Mouse (Mus musculus): Measurements from ENCODE around the gene Ostn. TPM values are rescaled to one million over a fixed set of nuclear protein-coding genes. Genes with fewer than 3 reads are reported as not detected.

Gene Ostn
- polyA plus RNA-seq, 1 experiment from 2014 or later, result 11.8 TPM

DNA sequence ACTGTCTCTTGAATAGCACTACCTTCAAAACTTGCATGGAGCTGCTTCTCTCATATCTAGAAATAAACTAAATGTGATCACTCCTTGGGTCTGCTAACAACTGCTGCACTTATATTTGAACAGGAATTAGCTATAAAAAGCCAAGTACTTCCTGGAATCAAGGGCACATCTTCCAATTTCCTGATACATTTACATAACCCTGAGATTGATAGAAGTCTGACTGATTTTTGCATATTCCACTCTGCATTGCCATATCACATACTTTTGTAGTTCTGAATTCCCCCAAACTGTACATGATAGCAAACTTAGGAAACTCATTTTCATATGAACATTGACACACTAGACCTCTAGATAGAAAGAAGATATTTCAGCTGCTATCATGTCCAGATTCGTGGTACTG lies 41.1 kb downstream of the Ostn start:
- H3K4me3 ChIP-seq (ENCODE audit: low read depth, low read length), result no peak overlapping the region
- no peak overlapping the region for H3K27ac ChIP-seq (replicated peaks; ENCODE audit: low read depth, low read length)
- DNase-seq (ENCODE audit: low spot score) (no peak), ATAC-seq (ENCODE audit: low read depth) (no peak)
- H3K27me3 ChIP-seq (replicated peaks; ENCODE audit: control insufficient read depth, insufficient read depth, low read length), result no peaks in the 10 kb centered on the region
- no peaks in the 10 kb centered on the region for H3K36me3 ChIP-seq (ENCODE audit: control insufficient read depth, insufficient read depth, low read length)
- H3K9me3 ChIP-seq (ENCODE audit: control insufficient read depth, low read length), result no peaks in the 10 kb centered on the region
- H3K4me2 ChIP-seq (ENCODE audit: low read depth, low read length), result no peak overlapping the region
- WGBS, result 73% methylated on average over 1 of the region's 1 CpGs
- H3K4me1 ChIP-seq (ENCODE audit: control insufficient read depth, insufficient read depth, low read length), result no peaks in the 10 kb centered on the region
- no peak overlapping the region for H3K9ac ChIP-seq (ENCODE audit: low read depth, low read length)

DNA sequence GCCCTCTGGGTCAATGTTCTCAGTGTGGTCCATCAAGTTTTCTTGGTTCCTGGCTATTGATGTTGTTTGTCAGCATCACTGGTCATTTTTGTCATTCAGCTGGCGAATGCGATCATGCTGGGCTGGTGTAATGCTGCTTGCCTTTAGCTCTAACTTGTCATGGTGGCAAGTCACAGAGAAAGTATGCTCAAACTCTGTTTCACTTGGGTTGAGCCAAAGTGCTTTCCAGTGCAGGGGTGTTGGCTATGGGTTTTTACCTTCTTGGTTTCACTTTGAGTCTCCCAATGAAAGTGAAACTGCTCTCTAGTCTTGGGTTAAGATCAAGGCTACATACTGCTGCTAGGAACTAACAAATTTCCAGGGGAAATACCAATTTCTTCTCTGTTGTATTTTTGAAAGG lies 41.9 kb downstream of the Ostn start:
- no peaks in the 10 kb centered on the region for H3K4me1 ChIP-seq (ENCODE audit: control insufficient read depth, insufficient read depth, low read length)
- no peak overlapping the region for H3K4me2 ChIP-seq (ENCODE audit: low read depth, low read length)
- H3K27me3 ChIP-seq (replicated peaks; ENCODE audit: control insufficient read depth, insufficient read depth, low read length), result no peaks in the 10 kb centered on the region
- no peaks in the 10 kb centered on the region for H3K36me3 ChIP-seq (ENCODE audit: control insufficient read depth, insufficient read depth, low read length)
- H3K9me3 ChIP-seq (ENCODE audit: control insufficient read depth, low read length), result no peaks in the 10 kb centered on the region
- H3K9ac ChIP-seq (ENCODE audit: low read depth, low read length), result no peak overlapping the region
- 91% methylated on average over 2 of the region's 2 CpGs for WGBS
- DNase-seq (ENCODE audit: low spot score) (no peak), ATAC-seq (ENCODE audit: low read depth) (no peak)
- H3K27ac ChIP-seq (replicated peaks; ENCODE audit: low read depth, low read length), result no peak overlapping the region
- no peak overlapping the region for H3K4me3 ChIP-seq (ENCODE audit: low read depth, low read length)

DNA sequence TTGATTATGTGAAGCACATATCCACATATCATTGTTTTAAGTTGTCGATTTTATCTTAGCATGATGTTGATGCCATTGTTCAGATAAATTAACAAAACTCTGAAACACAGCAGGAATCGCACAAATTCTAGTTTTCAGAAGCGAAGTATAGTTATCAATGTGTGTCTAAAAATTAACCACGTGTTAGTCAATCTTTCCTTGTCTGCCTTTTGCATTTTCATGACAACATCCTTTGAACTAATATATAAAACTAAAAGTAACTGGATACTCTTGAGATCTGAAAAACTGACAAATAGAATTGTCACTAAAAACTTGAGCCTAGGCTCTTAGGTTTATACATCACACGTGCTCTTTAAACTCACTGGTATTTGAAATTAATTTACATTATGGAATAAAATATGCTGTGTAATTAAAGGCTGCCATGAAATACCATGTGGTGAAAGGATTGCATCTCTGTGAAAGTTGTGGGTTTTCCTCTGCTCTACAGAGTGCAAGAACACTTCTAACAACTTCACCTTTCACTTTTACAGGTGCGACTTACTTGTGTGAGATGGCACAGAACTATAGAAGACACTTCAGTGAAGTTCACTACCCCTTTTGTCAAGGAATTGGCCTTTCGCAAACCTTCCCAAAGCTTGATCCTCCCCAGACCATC lies 42.7 kb downstream of the Ostn start:
- Histone ChIP-seq H3K27ac (replicated peaks; ENCODE audit: low read depth, low read length) (no peak overlapping the region), H3K4me1 (ENCODE audit: control insufficient read depth, insufficient read depth, low read length) (no peaks in the 10 kb centered on the region), H3K9ac (ENCODE audit: low read depth, low read length) (no peak overlapping the region), H3K27me3 (replicated peaks; ENCODE audit: control insufficient read depth, insufficient read depth, low read length) (no peaks in the 10 kb centered on the region), H3K4me3 (ENCODE audit: low read depth, low read length) (no peak overlapping the region), H3K36me3 (ENCODE audit: control insufficient read depth, insufficient read depth, low read length) (no peaks in the 10 kb centered on the region), H3K4me2 (ENCODE audit: low read depth, low read length) (no peak overlapping the region), H3K9me3 (ENCODE audit: control insufficient read depth, low read length) (no peaks in the 10 kb centered on the region)
- DNase-seq (ENCODE audit: low spot score) (no peak), ATAC-seq (ENCODE audit: low read depth) (no peak)
- 85% methylated on average over 7 of the region's 7 CpGs for WGBS

GRCm38 (mm10) chr16:27354464-27354863 lies 47.2 kb downstream of the Ostn start:
- Histone ChIP-seq H3K9ac (ENCODE audit: low read depth, low read length) (no peak overlapping the region), H3K27me3 (replicated peaks; ENCODE audit: control insufficient read depth, insufficient read depth, low read length) (no peaks in the 10 kb centered on the region), H3K4me1 (ENCODE audit: control insufficient read depth, insufficient read depth, low read length) (no peaks in the 10 kb centered on the region), H3K36me3 (ENCODE audit: control insufficient read depth, insufficient read depth, low read length) (no peaks in the 10 kb centered on the region), H3K4me2 (ENCODE audit: low read depth, low read length) (no peak overlapping the region), H3K27ac (replicated peaks; ENCODE audit: low read depth, low read length) (no peak overlapping the region), H3K9me3 (ENCODE audit: control insufficient read depth, low read length) (no peaks in the 10 kb centered on the region), H3K4me3 (ENCODE audit: low read depth, low read length) (no peak overlapping the region)
- ATAC-seq (ENCODE audit: low read depth) (no peak), DNase-seq (ENCODE audit: low spot score) (no peak)
- 75% methylated on average over 2 of the region's 2 CpGs for WGBS

DNA sequence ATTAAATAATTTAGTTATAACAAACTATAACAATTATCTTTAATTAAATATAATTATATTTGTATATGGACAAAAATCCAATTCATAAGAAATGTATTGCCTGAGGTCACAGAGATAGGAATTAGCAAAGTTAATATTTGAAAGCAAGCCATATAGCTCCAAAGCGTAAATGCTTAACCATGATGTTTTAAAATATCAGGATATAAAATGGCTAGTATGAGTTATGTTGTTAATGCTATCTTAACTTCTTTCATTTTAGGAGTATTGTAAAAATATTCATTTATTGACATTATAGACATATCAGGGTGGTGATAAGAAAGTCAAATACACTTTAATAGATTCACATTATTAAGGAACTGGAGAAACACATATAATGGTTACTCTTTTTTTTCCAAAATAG lies 52.8 kb downstream of the Ostn start:
- Histone ChIP-seq H3K9me3 (ENCODE audit: control insufficient read depth, low read length) (no peaks in the 10 kb centered on the region), H3K27ac (replicated peaks; ENCODE audit: low read depth, low read length) (no peak overlapping the region), H3K36me3 (ENCODE audit: control insufficient read depth, insufficient read depth, low read length) (no peaks in the 10 kb centered on the region), H3K4me1 (ENCODE audit: control insufficient read depth, insufficient read depth, low read length) (no peaks in the 10 kb centered on the region), H3K4me3 (ENCODE audit: low read depth, low read length) (no peak overlapping the region), H3K4me2 (ENCODE audit: low read depth, low read length) (no peak overlapping the region), H3K9ac (ENCODE audit: low read depth, low read length) (no peak overlapping the region), H3K27me3 (replicated peaks; ENCODE audit: control insufficient read depth, insufficient read depth, low read length) (no peaks in the 10 kb centered on the region)
- ATAC-seq (ENCODE audit: low read depth) (no peak), DNase-seq (ENCODE audit: low spot score) (no peak)
- 93% methylated on average over 1 of the region's 1 CpGs for WGBS

DNA sequence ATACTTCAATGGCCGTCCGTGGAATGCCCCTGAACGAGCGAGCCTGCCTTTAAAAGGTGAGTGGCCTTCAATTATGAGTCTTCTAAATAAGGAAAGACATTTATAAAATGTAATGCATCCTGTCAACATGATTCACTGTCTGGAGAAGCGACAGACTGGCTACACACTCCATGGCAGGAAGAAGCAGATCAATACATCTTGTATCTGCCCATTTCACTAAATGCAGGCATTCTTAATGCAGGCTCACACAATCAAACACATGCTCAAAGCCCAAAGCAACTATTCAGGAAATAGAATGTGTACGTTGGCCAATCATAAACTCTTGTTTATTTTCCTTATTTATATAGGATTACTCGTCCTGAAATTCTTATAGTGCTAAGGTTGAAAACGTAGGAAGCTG lies 62.9 kb downstream of the Ostn start, which contains the start of gene Uts2b:
Gene Uts2b (minus strand): TSS at position 49 of the 400 bp plus-strand sequence.
- H3K36me3 ChIP-seq (ENCODE audit: control insufficient read depth, insufficient read depth, low read length), result no peaks in the 10 kb centered on the region
- ATAC-seq (ENCODE audit: low read depth) (no peak), DNase-seq (ENCODE audit: low spot score) (no peak)
- H3K4me1 ChIP-seq (ENCODE audit: control insufficient read depth, insufficient read depth, low read length), result no peaks in the 10 kb centered on the region
- no peaks in the 10 kb centered on the region for H3K9me3 ChIP-seq (ENCODE audit: control insufficient read depth, low read length)
- WGBS, result 63% methylated on average over 8 of the region's 8 CpGs
- H3K27ac ChIP-seq (replicated peaks; ENCODE audit: low read depth, low read length), result no peak within 1 kb of the TSS
- H3K4me2 ChIP-seq (ENCODE audit: low read depth, low read length), result no peak within 1 kb of the TSS
- H3K4me3 ChIP-seq (ENCODE audit: low read depth, low read length), result no peak within 1 kb of the TSS
- no peaks in the 10 kb centered on the region for H3K27me3 ChIP-seq (replicated peaks; ENCODE audit: control insufficient read depth, insufficient read depth, low read length)
- no peak within 1 kb of the TSS for H3K9ac ChIP-seq (ENCODE audit: low read depth, low read length)

GRCm38 (mm10) chr16:27370700-27371099 lies 63.4 kb downstream of the Ostn start:
- Histone ChIP-seq H3K9me3 (ENCODE audit: control insufficient read depth, low read length) (no peaks in the 10 kb centered on the region), H3K27ac (replicated peaks; ENCODE audit: low read depth, low read length) (no peak overlapping the region), H3K9ac (ENCODE audit: low read depth, low read length) (no peak overlapping the region), H3K4me2 (ENCODE audit: low read depth, low read length) (no peak overlapping the region), H3K4me1 (ENCODE audit: control insufficient read depth, insufficient read depth, low read length) (no peaks in the 10 kb centered on the region), H3K27me3 (replicated peaks; ENCODE audit: control insufficient read depth, insufficient read depth, low read length) (no peaks in the 10 kb centered on the region), H3K36me3 (ENCODE audit: control insufficient read depth, insufficient read depth, low read length) (no peaks in the 10 kb centered on the region), H3K4me3 (ENCODE audit: low read depth, low read length) (no peak overlapping the region)
- DNase-seq (ENCODE audit: low spot score), result no peak
- WGBS, result 64% methylated on average over 2 of the region's 2 CpGs
- no peak for ATAC-seq (ENCODE audit: low read depth)

GRCm38 (mm10) chr16:27374139-27374538 lies 66.8 kb downstream of the Ostn start:
- Histone ChIP-seq H3K4me1 (ENCODE audit: control insufficient read depth, insufficient read depth, low read length) (no peaks in the 10 kb centered on the region), H3K9ac (ENCODE audit: low read depth, low read length) (no peak overlapping the region), H3K4me2 (ENCODE audit: low read depth, low read length) (no peak overlapping the region), H3K27ac (replicated peaks; ENCODE audit: low read depth, low read length) (no peak overlapping the region), H3K27me3 (replicated peaks; ENCODE audit: control insufficient read depth, insufficient read depth, low read length) (no peaks in the 10 kb centered on the region), H3K9me3 (ENCODE audit: control insufficient read depth, low read length) (no peaks in the 10 kb centered on the region), H3K4me3 (ENCODE audit: low read depth, low read length) (no peak overlapping the region), H3K36me3 (ENCODE audit: control insufficient read depth, insufficient read depth, low read length) (no peaks in the 10 kb centered on the region)
- 71% methylated on average over 3 of the region's 3 CpGs for WGBS
- DNase-seq (ENCODE audit: low spot score) (no peak), ATAC-seq (ENCODE audit: low read depth) (no peak)

GRCm38 (mm10) chr16:27375318-27375717 lies 68.0 kb downstream of the Ostn start:
- H3K27ac ChIP-seq (replicated peaks; ENCODE audit: low read depth, low read length), result no peak overlapping the region
- no peaks in the 10 kb centered on the region for H3K9me3 ChIP-seq (ENCODE audit: control insufficient read depth, low read length)
- H3K9ac ChIP-seq (ENCODE audit: low read depth, low read length), result no peak overlapping the region
- H3K27me3 ChIP-seq (replicated peaks; ENCODE audit: control insufficient read depth, insufficient read depth, low read length), result no peaks in the 10 kb centered on the region
- H3K4me3 ChIP-seq (ENCODE audit: low read depth, low read length), result no peak overlapping the region
- no peaks in the 10 kb centered on the region for H3K4me1 ChIP-seq (ENCODE audit: control insufficient read depth, insufficient read depth, low read length)
- DNase-seq (ENCODE audit: low spot score) (no peak), ATAC-seq (ENCODE audit: low read depth) (no peak)
- 86% methylated on average over 2 of the region's 2 CpGs for WGBS
- H3K36me3 ChIP-seq (ENCODE audit: control insufficient read depth, insufficient read depth, low read length), result no peaks in the 10 kb centered on the region
- H3K4me2 ChIP-seq (ENCODE audit: low read depth, low read length), result no peak overlapping the region

Measured in embryonic facial prominence, embryonic 14.5 days (tissue).